Mouse (Mus musculus) embryonic fibroblast, embryonic 13.5 days (primary cell): ENCODE results near the gene Tox4. TPM values are rescaled to one million over a fixed set of nuclear protein-coding genes. Genes with fewer than 3 reads are reported as not detected.
A peak's percentile ranks its signal among the peaks of the same experiment; 100 is the strongest.

Experiments
- H3K27ac ChIP-seq: 2 replicates; pipeline ENCODE4 v1.5.1; 2012; ENCODE audit warnings: low read length, control low read depth, inconsistent platforms; ENCODE audit not compliant: insufficient read depth
- H3K4me1 ChIP-seq: 2 replicates; pipeline ENCODE4 v1.6.1; 2011; ENCODE audit warnings: low read length; ENCODE audit not compliant: control insufficient read depth, insufficient read depth
- H3K4me3 ChIP-seq: 2 replicates; pipeline ENCODE4 v1.5.1; 2011; ENCODE audit warnings: mild to moderate bottlenecking, control low read depth, low read length; ENCODE audit not compliant: insufficient read depth
- CTCF ChIP-seq: IDR thresholded peaks from 2 replicates; pipeline ENCODE4 v1.5.1; 2011; ENCODE audit warnings: mild to moderate bottlenecking, control low read depth, low read length, moderate library complexity, borderline replicate concordance; ENCODE audit not compliant: insufficient read depth
- POLR2A ChIP-seq: IDR thresholded peaks from 2 replicates; pipeline ENCODE4 v1.6.1; 2011; ENCODE audit warnings: low read depth, mild to moderate bottlenecking, control low read depth, low read length, moderate library complexity
- polyA plus RNA-seq: library from polyadenylated mRNA; stranded (reverse); fragments of >200 nt; gene quantifications from 2 replicates; pipeline ENCODE4 v1.2.4, GENCODE M21; 2011; ENCODE audit warnings: low read depth; ENCODE audit not compliant: missing spikeins, insufficient read length

Gene Tox4
- polyA plus RNA-seq, result 38.2 and 44.0 TPM in 2 replicates

DNA sequence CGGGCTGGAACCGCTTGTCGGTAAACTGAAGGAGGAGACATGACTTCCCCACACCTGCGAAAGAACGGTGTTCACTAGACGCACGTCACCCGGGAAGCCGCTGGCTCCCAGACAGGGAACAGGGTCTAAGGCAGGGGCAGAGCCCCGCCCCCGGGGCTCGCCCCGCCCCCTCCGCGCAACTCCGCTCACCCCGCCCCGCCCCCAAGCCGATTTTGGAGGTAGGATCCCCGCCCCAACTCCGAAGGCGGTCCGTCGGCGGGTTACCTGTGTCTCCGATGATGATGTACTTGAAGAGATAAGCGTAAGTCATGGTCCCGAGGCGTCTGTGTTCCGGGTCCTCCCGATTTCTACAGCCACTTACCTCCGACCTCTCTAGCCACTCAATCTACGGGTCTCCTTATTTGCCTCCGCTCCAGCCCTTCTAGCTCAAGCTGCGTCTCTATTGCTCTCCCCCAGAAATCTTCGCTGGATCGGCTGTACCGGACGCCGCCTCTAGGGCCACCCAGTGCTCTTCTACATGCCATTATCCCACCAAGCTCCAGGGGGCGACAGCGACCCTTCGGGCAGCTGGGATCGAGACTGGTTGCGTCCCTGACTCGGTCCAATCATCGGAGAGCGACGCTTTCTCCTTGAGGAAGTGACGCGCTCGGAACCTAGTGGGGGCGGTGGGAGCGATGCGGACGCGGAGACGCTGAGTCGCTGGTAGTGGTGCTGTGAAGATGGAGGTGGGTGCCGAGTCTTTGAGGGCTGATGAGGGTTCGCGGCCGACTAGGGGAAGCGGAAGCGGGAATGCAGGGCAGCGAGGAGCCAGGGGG is at the start of gene Tox4, which contains the start of gene Rab2b:
Gene Tox4, plus strand, starts transcription at position 215 of the 815 bp plus-strand sequence.
Gene Rab2b, minus strand, starts transcription at position 614 of the 815 bp plus-strand sequence.
- H3K4me1 ChIP-seq, result no peaks in the 10 kb centered on the region
- peak within 1 kb of the TSS; percentile 76 for H3K4me3 ChIP-seq
- TF ChIP-seq POLR2A, result peak; percentile 94
- peak; percentile 92 for TF ChIP-seq CTCF
- no peak within 1 kb of the TSS for H3K27ac ChIP-seq

DNA sequence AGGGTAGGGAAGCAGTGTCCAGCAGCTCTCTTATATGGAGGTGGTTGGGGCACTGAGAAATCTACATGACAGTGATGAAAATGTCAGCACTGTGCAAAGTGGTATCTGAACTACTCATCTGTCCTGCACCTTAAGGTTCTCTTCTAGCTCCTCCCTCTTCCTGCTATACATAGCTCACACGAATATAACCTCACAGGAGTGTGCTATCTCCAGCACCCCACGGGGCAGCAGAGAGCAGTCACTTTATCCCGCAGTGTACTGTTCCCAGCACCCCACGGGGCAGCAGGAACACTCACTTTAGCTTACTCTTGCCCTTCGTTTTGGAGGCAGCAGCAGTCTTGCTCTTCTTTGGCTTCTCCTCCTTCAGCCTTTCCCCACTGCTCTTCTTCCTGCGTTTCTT is 46.7 kb upstream of the Tox4 start:
- TF ChIP-seq CTCF, result no peak
- TF ChIP-seq POLR2A, result no peak
- Histone ChIP-seq H3K27ac (no peak overlapping the region), H3K4me1 (no peaks in the 10 kb centered on the region; the same call in 1 of the 2 replicates), H3K4me3 (no peak overlapping the region)

DNA sequence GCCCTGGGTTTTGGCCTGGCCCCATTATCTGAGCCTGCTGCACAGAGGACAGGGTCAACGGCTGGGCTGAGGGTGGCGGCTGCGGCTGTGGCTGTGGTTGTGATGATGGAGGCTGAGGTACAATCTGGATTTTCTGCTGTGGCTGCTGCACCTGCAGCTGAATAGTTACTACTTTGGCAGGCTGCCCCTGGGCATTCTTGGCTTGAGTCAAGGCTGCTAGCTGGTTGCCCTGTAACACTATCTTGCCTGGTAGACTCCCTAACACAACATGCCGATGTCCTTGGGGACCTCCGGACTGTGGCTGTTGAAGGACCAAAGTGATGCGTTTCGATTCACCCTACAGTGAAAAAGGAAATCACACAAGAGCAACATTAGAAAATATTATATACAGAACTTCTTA is 43.8 kb upstream of the Tox4 start:
- TF ChIP-seq CTCF (no peak), POLR2A (no peak)
- no peak overlapping the region for H3K4me3 ChIP-seq
- no peak overlapping the region for H3K27ac ChIP-seq
- no peaks in the 10 kb centered on the region; the same call in 1 of the 2 replicates for H3K4me1 ChIP-seq

- H3K4me3 ChIP-seq, result no peak overlapping the region
- no peak for TF ChIP-seq CTCF
- TF ChIP-seq POLR2A, result no peak
- no peaks in the 10 kb centered on the region; the same call in 1 of the 2 replicates for H3K4me1 ChIP-seq
- no peak overlapping the region for H3K27ac ChIP-seq
These were observed 42.7 kb upstream of the Tox4 start for GRCm38 (mm10) chr14:52236216-52236615.

GRCm38 (mm10) chr14:52244041-52244689 is 34.8 kb upstream of the Tox4 start:
- no peak overlapping the region for H3K27ac ChIP-seq
- H3K4me3 ChIP-seq, result peak overlapping the region; percentile 75
- TF ChIP-seq POLR2A, result peak; percentile 70
- no peak for TF ChIP-seq CTCF
- H3K4me1 ChIP-seq, result peaks cover 3% of the 10 kb centered on the region; the same call in 1 of the 2 replicates

DNA sequence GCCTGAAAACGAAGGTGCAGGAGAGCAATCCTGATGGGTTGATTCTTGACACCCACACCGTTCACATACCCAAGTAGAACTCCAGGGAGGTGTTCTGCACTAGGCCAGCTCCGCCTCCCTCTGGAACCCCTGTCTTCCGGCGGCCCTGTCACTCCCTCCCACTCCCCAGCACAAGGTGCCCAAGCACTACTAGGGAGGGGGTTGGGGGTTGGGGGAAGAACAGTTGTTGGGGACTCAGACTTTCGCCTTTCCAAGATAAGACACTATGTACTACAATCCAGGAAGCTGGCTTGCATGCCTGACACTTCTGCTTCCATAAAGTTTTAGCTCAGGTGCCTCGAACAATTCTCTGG is 34.3 kb upstream of the Tox4 start:
- TF ChIP-seq POLR2A (no peak; the same call in 1 of the 2 replicates), CTCF (no peak)
- Histone ChIP-seq H3K4me1 (peaks cover 3% of the 10 kb centered on the region; the same call in 1 of the 2 replicates), H3K4me3 (peak overlapping the region; percentile 25), H3K27ac (no peak overlapping the region)

DNA sequence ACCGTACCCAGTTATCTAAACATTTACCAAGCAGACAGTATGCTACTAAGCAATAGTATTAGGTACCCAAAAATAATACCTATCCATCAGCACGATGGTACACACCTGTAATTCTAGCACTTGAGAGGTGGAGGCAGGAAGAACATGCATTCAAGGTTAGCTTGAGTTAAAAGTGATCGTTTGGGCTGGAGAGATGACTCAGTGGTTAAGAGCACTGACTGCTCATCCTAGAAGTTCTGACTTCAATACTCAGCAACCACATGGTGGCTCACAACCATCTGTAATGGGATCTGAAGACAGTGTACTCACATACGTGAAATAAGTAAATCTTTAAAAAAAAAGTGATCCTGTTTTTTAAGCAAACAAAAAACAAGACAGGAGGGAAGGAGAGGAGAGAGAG is 32.8 kb upstream of the Tox4 start:
- H3K27ac ChIP-seq, result no peak overlapping the region
- no peak for TF ChIP-seq CTCF
- H3K4me3 ChIP-seq, result no peak overlapping the region
- peaks cover 3% of the 10 kb centered on the region; the same call in 1 of the 2 replicates for H3K4me1 ChIP-seq

- H3K4me1 ChIP-seq, result no peaks in the 10 kb centered on the region; the same call in 1 of the 2 replicates
- TF ChIP-seq CTCF (no peak), POLR2A (no peak)
- peak overlapping the region; percentile 38; the same call in 1 of the 2 replicates for H3K27ac ChIP-seq
- peak overlapping the region; percentile 76 for H3K4me3 ChIP-seq
These were observed 22.4 kb upstream of the Tox4 start for GRCm38 (mm10) chr14:52256311-52257175.
